Mouse (Mus musculus) intestine, postnatal 0 days (tissue): ENCODE data around the gene Ankrd50. TPM values are rescaled to one million over a fixed set of nuclear protein-coding genes. Genes with fewer than 3 reads are reported as not detected.

Source experiments
- ATAC-seq: fragments of 200-750 bp; cut with Nextera tagmentation; 2 replicates; pipeline ENCODE4 v1.8.0; 2017; ENCODE audit warnings: mild to moderate bottlenecking, moderate TSS enrichment, moderate library complexity
- H3K27ac ChIP-seq: fragments of 300-500 bp; sonication (generic); 2 replicates; pipeline ENCODE4 v1.5.1; 2014; ENCODE audit warnings: mild to moderate bottlenecking, low read depth, low read length, moderate library complexity
- H3K27me3 ChIP-seq: fragments of 300-500 bp; sonication (generic); replicated peaks from 2 replicates; pipeline ENCODE4 v1.6.1; 2014; ENCODE audit warnings: low read length, mixed read lengths; ENCODE audit not compliant: control insufficient read depth, insufficient read depth
- H3K36me3 ChIP-seq: fragments of 300-500 bp; sonication (generic); 2 replicates; pipeline ENCODE4 v1.6.1; 2014; ENCODE audit warnings: mild to moderate bottlenecking, moderate library complexity; ENCODE audit not compliant: control insufficient read depth, insufficient read depth
- H3K4me1 ChIP-seq: fragments of 300-500 bp; sonication (generic); replicated peaks from 2 replicates; pipeline ENCODE4 v1.6.1; 2014; ENCODE audit warnings: antibody characterized with exemption, low read length, mixed read lengths; ENCODE audit not compliant: control insufficient read depth, insufficient read depth
- H3K4me2 ChIP-seq: fragments of 300-500 bp; sonication (generic); replicated peaks from 2 replicates; pipeline ENCODE4 v1.6.1; 2014; ENCODE audit warnings: low read depth, mild to moderate bottlenecking, moderate library complexity
- H3K4me3 ChIP-seq: fragments of 300-500 bp; sonication (generic); 2 replicates; pipeline ENCODE4 v1.5.1; 2014; ENCODE audit warnings: low read depth, low read length
- H3K9ac ChIP-seq: fragments of 300-500 bp; sonication (generic); 2 replicates; pipeline ENCODE4 v1.6.1; 2014; ENCODE audit warnings: mild to moderate bottlenecking, low read depth, low read length
- H3K9me3 ChIP-seq: fragments of 300-500 bp; sonication (generic); 2 replicates; pipeline ENCODE4 v1.6.1; 2016; ENCODE audit warnings: mixed run types; ENCODE audit not compliant: control insufficient read depth
- CTCF ChIP-seq: sonication (generic); IDR thresholded peaks from 2 replicates; pipeline ENCODE4 v1.5.1; 2016; ENCODE audit warnings: low read depth, mild to moderate bottlenecking, control low read depth, antibody characterized with exemption, moderate library complexity
- WGBS: fragments of 180-500 bp; shearing (Covaris S2); extraction: QIAGEN DNeasy Blood & Tissue Kit; methylation state at CpG from one replicate; pipeline ENCODE4 v1.1.7; 2014; 5-methylcytosine and 5-hydroxymethylcytosine counted together
- polyA plus RNA-seq: library from polyadenylated mRNA; unstranded; fragments of >200 nt; fragmentation: Nextera tagmentation; extraction: Ambion mirVana; gene quantifications from 2 replicates; pipeline ENCODE4 v1.2.1, GENCODE M21; 2015

Gene Ankrd50
- polyA plus RNA-seq, 1 experiment from 2014 or later = 6.9 TPM

DNA sequence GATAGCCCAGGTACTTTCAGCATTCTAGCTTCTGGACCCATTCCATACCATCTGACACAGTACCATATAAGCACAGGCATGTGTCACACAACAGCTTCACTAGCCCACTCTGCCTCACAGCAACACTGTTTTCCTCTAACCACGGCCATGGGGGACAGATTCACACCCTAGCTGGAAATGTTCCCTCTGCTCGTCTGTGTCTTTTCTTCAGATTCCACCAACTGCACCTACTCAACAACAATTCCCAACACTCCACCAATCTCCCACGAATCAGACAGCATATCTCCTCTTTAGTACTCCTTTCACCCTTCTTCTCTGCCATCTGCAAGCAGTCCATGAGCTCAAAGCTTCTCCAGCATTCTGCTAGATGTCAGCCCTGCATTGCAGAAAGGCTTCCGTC is 11.5 kb downstream of the Ankrd50 start:
- no peak overlapping the region for H3K27ac ChIP-seq
- 91% methylated on average over 4 of the region's 4 CpGs for WGBS
- H3K36me3 ChIP-seq = peaks cover 17% of the 10 kb centered on the region; the same call in 1 of the 2 replicates

DNA sequence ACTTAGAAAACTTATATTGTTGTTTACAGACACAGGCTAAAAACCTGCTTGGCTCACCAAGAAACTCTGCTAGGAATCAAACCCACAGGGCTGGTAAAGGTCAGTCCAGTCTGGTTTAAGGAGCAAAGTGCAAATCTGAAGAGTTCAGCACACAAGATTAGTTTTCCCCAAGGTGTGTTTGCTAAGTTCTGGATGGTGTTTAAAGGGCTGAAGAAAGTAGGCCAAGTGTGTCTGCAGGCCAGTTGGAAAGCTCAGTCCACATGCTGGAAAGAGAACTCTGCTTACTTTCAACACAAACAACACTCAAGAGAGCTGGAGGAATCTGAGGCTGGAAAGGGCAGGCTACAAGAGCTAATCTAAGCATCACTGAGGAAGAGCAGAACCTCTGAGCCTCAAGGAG is 13.1 kb downstream of the Ankrd50 start:
- Histone ChIP-seq H3K4me2 (no peak overlapping the region), H3K9me3 (no peaks in the 10 kb centered on the region), H3K36me3 (peaks cover 13% of the 10 kb centered on the region; the same call in 1 of the 2 replicates), H3K4me1 (peaks cover 2% of the 10 kb centered on the region; the same call in 1 of the 2 replicates), H3K27ac (no peak overlapping the region), H3K4me3 (no peak overlapping the region), H3K9ac (no peak overlapping the region), H3K27me3 (no peaks in the 10 kb centered on the region)
- TF ChIP-seq CTCF = no peak
- no peak for ATAC-seq

More for the DNA sequence above, 11.5 kb downstream of the Ankrd50 start:
- no peak for TF ChIP-seq CTCF
- ATAC-seq = no peak
- Histone ChIP-seq H3K4me1 (peaks cover 2% of the 10 kb centered on the region; the same call in 1 of the 2 replicates), H3K4me2 (no peak overlapping the region), H3K9me3 (no peaks in the 10 kb centered on the region), H3K27me3 (no peaks in the 10 kb centered on the region), H3K9ac (no peak overlapping the region), H3K4me3 (no peak overlapping the region)

- no peak for ATAC-seq
- Histone ChIP-seq H3K4me3 (no peak overlapping the region), H3K9ac (no peak overlapping the region), H3K27ac (no peak overlapping the region), H3K36me3 (peaks cover 6% of the 10 kb centered on the region; the same call in 1 of the 2 replicates), H3K9me3 (no peaks in the 10 kb centered on the region), H3K27me3 (no peaks in the 10 kb centered on the region), H3K4me1 (peaks cover 2% of the 10 kb centered on the region; the same call in 1 of the 2 replicates), H3K4me2 (no peak overlapping the region)
- WGBS = 70% methylated on average over 8 of the region's 8 CpGs
- no peak for TF ChIP-seq CTCF
These were observed 16.5 kb downstream of the Ankrd50 start for GRCm38 (mm10) chr3:38468131-38468530.

DNA sequence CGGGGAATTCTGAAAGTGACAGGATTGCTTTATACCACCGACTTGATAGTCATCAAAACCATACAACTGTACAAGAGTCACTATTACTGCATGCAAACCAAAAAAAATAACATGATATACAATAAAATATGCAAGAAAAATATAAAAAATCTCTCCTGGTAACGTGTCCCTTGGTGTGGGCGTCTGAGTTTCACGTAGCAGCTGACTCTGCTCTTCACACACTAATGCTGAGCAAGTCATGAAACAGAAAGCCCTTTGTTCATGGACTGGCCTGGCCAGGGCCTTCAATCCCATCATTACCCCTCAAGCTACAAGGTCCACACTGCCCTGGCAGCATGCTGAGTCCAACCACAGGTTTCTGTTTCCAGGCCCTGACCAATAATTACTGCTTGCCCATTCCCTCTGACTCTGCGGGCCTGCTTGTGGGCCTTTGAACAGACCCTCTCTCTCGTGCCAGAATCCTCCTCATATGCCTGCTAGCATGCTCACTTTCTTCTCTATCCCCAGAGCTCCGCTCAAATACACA is 17.7 kb downstream of the Ankrd50 start:
- H3K9ac ChIP-seq = no peak overlapping the region
- H3K9me3 ChIP-seq = no peaks in the 10 kb centered on the region
- no peak for TF ChIP-seq CTCF
- ATAC-seq = no peak
- WGBS = 82% methylated on average over 8 of the region's 8 CpGs
- no peak overlapping the region for H3K4me2 ChIP-seq
- no peak overlapping the region for H3K4me3 ChIP-seq
- no peak overlapping the region for H3K27ac ChIP-seq
- no peaks in the 10 kb centered on the region; the same call in 1 of the 2 replicates for H3K4me1 ChIP-seq
- no peaks in the 10 kb centered on the region for H3K27me3 ChIP-seq
- peaks cover 17% of the 10 kb centered on the region; the same call in 1 of the 2 replicates for H3K36me3 ChIP-seq

- TF ChIP-seq CTCF = no peak
- H3K4me1 ChIP-seq = no peaks in the 10 kb centered on the region; the same call in 1 of the 2 replicates
- H3K4me3 ChIP-seq = no peak overlapping the region
- no peak for ATAC-seq
- peaks cover 24% of the 10 kb centered on the region for H3K36me3 ChIP-seq
- no peak overlapping the region for H3K27ac ChIP-seq
- H3K9me3 ChIP-seq = no peaks in the 10 kb centered on the region
- no peak overlapping the region for H3K9ac ChIP-seq
- no peaks in the 10 kb centered on the region for H3K27me3 ChIP-seq
- WGBS = 51% methylated on average over 5 of the region's 5 CpGs
- no peak overlapping the region for H3K4me2 ChIP-seq
These were observed 18.5 kb downstream of the Ankrd50 start for GRCm38 (mm10) chr3:38466139-38466538.

GRCm38 (mm10) chr3:38463149-38463548 is 21.5 kb downstream of the Ankrd50 start:
- no peaks in the 10 kb centered on the region for H3K9me3 ChIP-seq
- H3K36me3 ChIP-seq = peaks cover 30% of the 10 kb centered on the region
- no peak for TF ChIP-seq CTCF
- WGBS = 60% methylated on average over 2 of the region's 2 CpGs
- H3K4me1 ChIP-seq = no peaks in the 10 kb centered on the region
- no peak for ATAC-seq
- no peak overlapping the region for H3K4me3 ChIP-seq
- no peak overlapping the region for H3K27ac ChIP-seq
- no peak overlapping the region for H3K9ac ChIP-seq
- no peaks in the 10 kb centered on the region for H3K27me3 ChIP-seq
- H3K4me2 ChIP-seq = no peak overlapping the region
